Mouse (Mus musculus) liver, postnatal 0 days (tissue): Measurements from ENCODE around the gene Retreg1. TPM values are rescaled to one million over a fixed set of nuclear protein-coding genes. Genes with fewer than 3 reads are reported as not detected.

ENCODE experiments used
- ATAC-seq: fragments of 200-750 bp; cut with Nextera tagmentation; 2 replicates; pipeline ENCODE4 v1.8.0; 2017; ENCODE audit warnings: mild to moderate bottlenecking, moderate library complexity
- DNase-seq: peaks from one replicate; pipeline ENCODE4 v3.0.0-alpha.2; 2016
- H3K27ac ChIP-seq: fragments of 300-500 bp; sonication (generic); 2 replicates; pipeline ENCODE4 v1.5.1; 2014; ENCODE audit warnings: antibody characterized with exemption, moderate library complexity, mild to moderate bottlenecking, low read depth
- H3K27me3 ChIP-seq: fragments of 300-500 bp; sonication (generic); 2 replicates; pipeline ENCODE4 v1.6.1; 2014; ENCODE audit warnings: low read length, control low read depth, mixed read lengths; ENCODE audit not compliant: insufficient read depth
- H3K36me3 ChIP-seq: fragments of 300-500 bp; sonication (generic); replicated peaks from 2 replicates; pipeline ENCODE4 v1.6.1; 2014; ENCODE audit warnings: mild to moderate bottlenecking, control low read depth, low read length, moderate library complexity, mixed read lengths; ENCODE audit not compliant: insufficient read depth
- H3K4me1 ChIP-seq: fragments of 300-500 bp; sonication (generic); 2 replicates; pipeline ENCODE4 v1.6.1; 2014; ENCODE audit warnings: antibody characterized with exemption, mild to moderate bottlenecking, control low read depth; ENCODE audit not compliant: insufficient read depth
- H3K4me2 ChIP-seq: fragments of 300-500 bp; sonication (generic); 2 replicates; pipeline ENCODE4 v1.6.1; 2014; ENCODE audit warnings: low read depth, mild to moderate bottlenecking, low read length, moderate library complexity, mixed read lengths
- H3K4me3 ChIP-seq: fragments of 300-500 bp; sonication (generic); 2 replicates; pipeline ENCODE4 v1.5.1; 2014; ENCODE audit warnings: low read depth, low read length
- H3K9ac ChIP-seq: fragments of 300-500 bp; sonication (generic); replicated peaks from 2 replicates; pipeline ENCODE4 v1.6.1; 2014; ENCODE audit warnings: mild to moderate bottlenecking, moderate library complexity
- H3K9me3 ChIP-seq: fragments of 300-500 bp; sonication (generic); 2 replicates; pipeline ENCODE4 v1.6.1; 2016; ENCODE audit warnings: mild to moderate bottlenecking, control low read depth, low read length, mixed read lengths
- CTCF ChIP-seq: sonication (generic); IDR thresholded peaks from 2 replicates; pipeline ENCODE4 v1.5.1; 2016; ENCODE audit warnings: antibody characterized with exemption, low read depth
- EP300 ChIP-seq: IDR thresholded peaks from 2 replicates; pipeline ENCODE4 v1.6.1; 2016; ENCODE audit warnings: antibody characterized with exemption, low read depth, mild to moderate bottlenecking
- whole genome bisulfite sequencing: fragments of 180-500 bp; shearing (Covaris S2); extraction: QIAGEN DNeasy Blood & Tissue Kit; methylation state at CpG from one replicate; pipeline ENCODE4 v1.1.7; 2014; ENCODE audit not compliant: insufficient replicate concordance; 5-methylcytosine and 5-hydroxymethylcytosine counted together
- polyA plus RNA-seq: library from polyadenylated mRNA; unstranded; fragments of >200 nt; fragmentation: Nextera tagmentation; extraction: Ambion mirVana; gene quantifications from 2 replicates; pipeline ENCODE4 v1.2.1, GENCODE M21; 2015

The Retreg1 gene
- polyA plus RNA-seq, 1 experiment from 2014 or later: 18.6 TPM

DNA sequence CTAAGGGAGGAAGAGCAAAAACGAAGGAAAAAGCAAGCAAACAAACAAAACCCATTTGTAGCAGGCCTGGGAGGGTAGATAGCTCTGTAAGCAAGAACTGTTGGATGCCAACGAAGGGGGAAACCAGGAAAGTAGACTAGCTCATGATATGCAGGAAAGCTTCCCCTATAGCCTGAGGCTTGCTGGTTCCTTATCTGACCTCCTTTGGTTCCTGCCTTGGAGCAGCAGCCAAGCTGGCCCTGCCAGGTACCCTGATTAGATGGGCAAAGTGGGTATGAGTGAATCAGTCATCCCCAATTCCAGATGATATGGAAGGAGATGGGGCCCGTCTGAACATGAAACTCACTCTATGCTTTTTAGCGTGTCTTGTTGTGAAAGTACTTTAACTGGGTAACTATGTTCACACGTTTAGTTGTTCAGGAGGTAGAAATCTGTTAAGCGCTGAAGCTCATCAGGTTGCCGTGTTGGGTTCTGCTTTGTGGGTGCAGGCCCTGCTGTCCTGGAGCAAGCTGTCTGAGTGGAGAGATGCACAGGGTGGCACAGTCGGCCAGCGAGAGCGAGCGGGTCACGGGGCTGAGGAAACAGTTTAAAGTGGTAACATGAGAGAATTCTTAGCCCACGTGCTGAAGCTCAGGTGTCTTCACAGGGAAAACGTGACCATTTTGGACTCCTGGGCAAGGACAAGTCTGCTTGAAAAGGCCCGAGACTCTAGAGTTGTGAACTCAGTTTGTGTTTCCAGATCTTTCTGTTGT is 100.6 kb downstream of the Retreg1 start:
- no peak for ATAC-seq
- H3K9ac ChIP-seq: peak overlapping the region; percentile 13
- WGBS: 75% methylated on average over 15 of the region's 15 CpGs

DNA sequence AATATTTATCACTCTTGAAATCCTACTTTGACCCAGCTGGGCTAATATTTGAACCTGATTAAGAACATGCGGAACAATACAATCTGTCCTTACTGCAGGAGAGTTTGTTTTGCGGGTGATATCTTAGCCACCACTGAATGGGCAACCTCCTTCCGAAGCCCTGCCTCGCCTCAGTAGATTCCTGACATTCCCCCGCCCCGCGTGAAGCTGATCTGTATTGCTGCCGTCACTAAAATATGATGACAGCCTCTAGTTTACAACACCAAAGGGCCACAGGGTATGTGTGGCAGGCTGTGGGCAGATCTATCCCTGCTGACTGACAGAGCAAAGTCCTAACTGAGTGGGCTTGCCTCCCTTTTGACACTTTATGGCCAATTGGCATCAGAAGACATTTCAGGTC is 102.2 kb downstream of the Retreg1 start:
- peak; percentile 70 for DNase-seq
- H3K9me3 ChIP-seq: no peaks in the 10 kb centered on the region

More for the DNA sequence above, 100.6 kb downstream of the Retreg1 start:
- DNase-seq: no peak
- H3K9me3 ChIP-seq: no peaks in the 10 kb centered on the region
- H3K4me3 ChIP-seq: peak overlapping the region; percentile 45
- H3K4me2 ChIP-seq: peak overlapping the region; percentile 53
- no peaks in the 10 kb centered on the region for H3K27me3 ChIP-seq
- H3K27ac ChIP-seq: no peak overlapping the region
- H3K36me3 ChIP-seq: 0 out of 2 replicates have a peak, but pooled peaks cover 3% of the 10 kb centered on the region
- TF ChIP-seq CTCF (no peak), EP300 (no peak)
- H3K4me1 ChIP-seq: peaks cover 15% of the 10 kb centered on the region

DNA sequence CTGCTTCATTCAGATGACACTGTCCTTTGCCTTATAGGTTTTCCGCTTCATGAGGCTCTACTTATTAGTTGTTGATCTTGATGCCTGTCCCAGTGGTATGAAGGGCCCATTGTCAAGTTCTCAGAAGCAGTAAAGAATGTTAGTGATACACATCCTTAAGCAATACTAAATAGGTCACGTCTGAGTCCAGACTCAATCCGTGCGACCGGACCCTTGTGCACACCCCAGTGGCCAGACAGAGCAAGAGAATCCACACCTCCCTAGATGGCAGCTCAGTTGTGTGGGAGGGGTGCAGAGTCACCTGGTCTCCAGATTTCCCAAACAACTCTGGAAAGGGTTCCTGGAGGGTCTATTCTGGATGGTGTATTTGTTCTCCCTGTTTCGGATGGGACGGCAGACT is 103.5 kb downstream of the Retreg1 start:
- Histone ChIP-seq H3K27me3 (no peaks in the 10 kb centered on the region), H3K4me3 (no peak overlapping the region), H3K9me3 (no peaks in the 10 kb centered on the region), H3K9ac (no peak overlapping the region), H3K36me3 (0 out of 2 replicates have a peak, but pooled peaks cover 3% of the 10 kb centered on the region), H3K4me1 (peaks cover 28% of the 10 kb centered on the region), H3K27ac (peak overlapping the region; percentile 55; the same call in 1 of the 2 replicates), H3K4me2 (no peak overlapping the region)
- WGBS: 85% methylated on average over 7 of the region's 7 CpGs
- ATAC-seq (no peak), DNase-seq (no peak)
- TF ChIP-seq CTCF (no peak), EP300 (no peak)

More for the DNA sequence above, 102.2 kb downstream of the Retreg1 start:
- Histone ChIP-seq H3K27me3 (no peaks in the 10 kb centered on the region), H3K9ac (no peak overlapping the region), H3K27ac (peak overlapping the region; percentile 81), H3K4me1 (peaks cover 19% of the 10 kb centered on the region), H3K36me3 (0 out of 2 replicates have a peak, but pooled peaks cover 3% of the 10 kb centered on the region), H3K4me3 (no peak overlapping the region), H3K4me2 (no peak overlapping the region)
- TF ChIP-seq EP300 (peak; percentile 84), CTCF (no peak)
- peak; percentile 79 for ATAC-seq
- WGBS: 62% methylated on average over 8 of the region's 8 CpGs

DNA sequence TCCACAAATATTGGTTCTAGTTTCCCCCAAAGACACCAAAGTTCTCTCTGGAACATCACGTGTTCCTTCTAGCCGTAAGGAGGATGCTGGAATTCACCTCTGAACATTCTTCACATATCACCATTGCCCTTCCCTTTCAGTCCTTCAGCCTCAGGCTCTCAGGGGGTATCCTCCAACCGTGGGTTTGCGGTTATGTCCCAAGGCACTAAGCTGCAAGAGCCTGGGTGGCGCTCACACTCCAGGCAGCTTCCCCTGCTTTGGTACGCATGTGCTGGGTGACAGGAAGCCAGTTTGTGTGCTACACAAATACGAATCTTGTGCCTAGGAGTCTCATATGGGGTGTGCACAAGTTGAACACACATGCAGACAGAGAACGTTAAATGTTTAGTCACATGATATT is 104.4 kb downstream of the Retreg1 start:
- no peak for ATAC-seq
- Histone ChIP-seq H3K4me3 (no peak overlapping the region), H3K9me3 (no peaks in the 10 kb centered on the region), H3K36me3 (0 out of 2 replicates have a peak, but pooled peaks cover 3% of the 10 kb centered on the region), H3K9ac (no peak overlapping the region), H3K27me3 (no peaks in the 10 kb centered on the region), H3K27ac (peak overlapping the region; percentile 26; the same call in 1 of the 2 replicates), H3K4me1 (peaks cover 28% of the 10 kb centered on the region), H3K4me2 (no peak overlapping the region)
- no peak for DNase-seq
- WGBS: 63% methylated on average over 8 of the region's 8 CpGs
- TF ChIP-seq CTCF: no peak
- no peak for TF ChIP-seq EP300

DNA sequence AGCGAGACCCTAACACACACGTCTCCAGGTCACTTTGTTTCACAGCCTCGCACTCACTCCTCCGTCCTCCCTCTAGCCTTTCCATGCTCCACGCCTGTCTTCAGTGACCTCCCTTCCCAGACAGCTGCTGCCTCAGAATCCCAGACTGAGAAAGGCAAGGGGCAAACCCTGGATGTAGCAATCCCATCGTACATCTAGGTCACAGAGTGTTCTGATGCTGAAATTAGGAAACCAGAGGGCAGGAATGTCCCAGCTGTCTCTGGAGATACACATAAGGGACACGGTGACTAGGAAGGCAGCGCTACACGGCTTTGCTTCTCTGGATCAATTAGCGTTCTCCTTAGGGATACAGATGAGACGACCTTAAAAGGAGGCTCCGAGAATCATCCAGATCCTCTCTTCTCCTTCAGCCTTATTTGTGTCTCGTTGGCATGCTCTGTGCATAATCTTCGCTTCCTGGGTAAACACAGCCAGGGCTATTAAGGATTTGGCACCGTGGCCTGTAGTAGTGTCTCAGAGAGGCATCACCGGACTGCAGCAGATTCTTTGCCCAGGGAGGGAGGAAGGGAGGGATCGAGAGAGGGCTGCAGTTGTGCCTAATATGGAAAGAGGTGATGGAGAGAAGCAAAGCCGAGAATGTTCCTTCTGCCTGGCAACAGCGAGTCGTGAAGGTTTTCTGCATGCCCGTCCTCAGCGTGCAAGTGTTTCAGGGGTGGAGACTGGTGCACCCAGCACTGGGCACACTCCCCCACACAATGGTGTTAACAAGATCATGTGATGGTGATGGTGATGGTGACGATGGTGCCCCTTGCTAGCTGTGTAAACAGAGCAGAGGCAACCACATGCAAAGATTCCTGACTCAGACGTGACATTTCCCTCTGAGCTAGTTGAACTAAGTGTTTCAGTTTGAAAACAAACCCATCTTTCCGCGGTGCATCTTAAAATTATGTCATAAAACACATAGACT is 105.6 kb downstream of the Retreg1 start:
- 76% methylated on average over 26 of the region's 26 CpGs for WGBS
- no peaks in the 10 kb centered on the region for H3K27me3 ChIP-seq
- peak; percentile 7; the same call in 1 of the 2 replicates for ATAC-seq

More for the DNA sequence above, 105.6 kb downstream of the Retreg1 start:
- Histone ChIP-seq H3K9me3 (no peaks in the 10 kb centered on the region), H3K4me2 (no peak overlapping the region; the same call in 1 of the 2 replicates), H3K36me3 (0 out of 2 replicates have a peak, but pooled peaks cover 3% of the 10 kb centered on the region), H3K4me3 (no peak overlapping the region), H3K4me1 (peaks cover 20% of the 10 kb centered on the region), H3K27ac (peak overlapping the region; percentile 26; the same call in 1 of the 2 replicates), H3K9ac (no peak overlapping the region)
- DNase-seq: no peak
- TF ChIP-seq CTCF: no peak
- TF ChIP-seq EP300: peak; percentile 72
